Mouse (Mus musculus) liver, embryonic 11.5 days (tissue): Measurements from ENCODE around the gene Ralgps1. TPM values are rescaled to one million over a fixed set of nuclear protein-coding genes. Genes with fewer than 3 reads are reported as not detected.

ENCODE experiments used
- ATAC-seq: fragments of 200-750 bp; cut with Nextera tagmentation; replicated peaks from 2 replicates; pipeline ENCODE4 v1.8.0; 2017; ENCODE audit warnings: moderate number of reproducible peaks, mild to moderate bottlenecking, moderate TSS enrichment, moderate library complexity; ENCODE audit not compliant: low FRiP score
- DNase-seq: peaks from one replicate; pipeline ENCODE4 v3.0.0-alpha.2; 2017; ENCODE audit warnings: low spot score
- H3K27ac ChIP-seq: fragments of 300-500 bp; sonication (generic); 2 replicates; pipeline ENCODE4 v1.5.1; 2014; ENCODE audit warnings: mild to moderate bottlenecking, low read depth, low read length, control low read depth
- H3K27me3 ChIP-seq: fragments of 300-500 bp; sonication (generic); replicated peaks from 2 replicates; pipeline ENCODE4 v1.6.1; 2014; ENCODE audit warnings: low read length, mixed read lengths; ENCODE audit not compliant: control insufficient read depth, insufficient read depth
- H3K36me3 ChIP-seq: fragments of 300-500 bp; sonication (generic); 2 replicates; pipeline ENCODE4 v1.6.1; 2014; ENCODE audit warnings: mild to moderate bottlenecking, low read length, moderate library complexity, mixed read lengths; ENCODE audit not compliant: control insufficient read depth, insufficient read depth
- H3K4me1 ChIP-seq: fragments of 300-500 bp; sonication (generic); replicated peaks from 2 replicates; pipeline ENCODE4 v1.6.1; 2014; ENCODE audit warnings: low read length, mixed read lengths; ENCODE audit not compliant: control insufficient read depth, insufficient read depth
- H3K4me2 ChIP-seq: fragments of 300-500 bp; sonication (generic); 2 replicates; pipeline ENCODE4 v1.6.1; 2014; ENCODE audit warnings: mild to moderate bottlenecking, control low read depth, moderate library complexity
- H3K4me3 ChIP-seq: fragments of 300-500 bp; sonication (generic); 2 replicates; pipeline ENCODE4 v1.5.1; 2014; ENCODE audit warnings: low read depth, low read length, control low read depth
- H3K9ac ChIP-seq: fragments of 300-500 bp; sonication (generic); 2 replicates; pipeline ENCODE4 v1.6.1; 2014; ENCODE audit warnings: low read depth, low read length, control low read depth
- H3K9me3 ChIP-seq: fragments of 300-500 bp; sonication (generic); 2 replicates; pipeline ENCODE4 v1.6.1; 2016; ENCODE audit warnings: low read length, inconsistent platforms, mixed read lengths; ENCODE audit not compliant: control insufficient read depth
- WGBS: fragments of 180-500 bp; shearing (Covaris S2); extraction: QIAGEN DNeasy Blood & Tissue Kit; methylation state at CpG from one replicate; pipeline ENCODE4 v1.1.7; 2014; 5-methylcytosine and 5-hydroxymethylcytosine counted together
- polyA plus RNA-seq: library from polyadenylated mRNA; unstranded; fragments of >200 nt; fragmentation: Nextera tagmentation; extraction: Ambion mirVana; gene quantifications from 2 replicates; pipeline ENCODE4 v1.2.1, GENCODE M21; 2014

Ralgps1 gene
- polyA plus RNA-seq, result 2.7 and 3.0 TPM in 2 replicates

DNA sequence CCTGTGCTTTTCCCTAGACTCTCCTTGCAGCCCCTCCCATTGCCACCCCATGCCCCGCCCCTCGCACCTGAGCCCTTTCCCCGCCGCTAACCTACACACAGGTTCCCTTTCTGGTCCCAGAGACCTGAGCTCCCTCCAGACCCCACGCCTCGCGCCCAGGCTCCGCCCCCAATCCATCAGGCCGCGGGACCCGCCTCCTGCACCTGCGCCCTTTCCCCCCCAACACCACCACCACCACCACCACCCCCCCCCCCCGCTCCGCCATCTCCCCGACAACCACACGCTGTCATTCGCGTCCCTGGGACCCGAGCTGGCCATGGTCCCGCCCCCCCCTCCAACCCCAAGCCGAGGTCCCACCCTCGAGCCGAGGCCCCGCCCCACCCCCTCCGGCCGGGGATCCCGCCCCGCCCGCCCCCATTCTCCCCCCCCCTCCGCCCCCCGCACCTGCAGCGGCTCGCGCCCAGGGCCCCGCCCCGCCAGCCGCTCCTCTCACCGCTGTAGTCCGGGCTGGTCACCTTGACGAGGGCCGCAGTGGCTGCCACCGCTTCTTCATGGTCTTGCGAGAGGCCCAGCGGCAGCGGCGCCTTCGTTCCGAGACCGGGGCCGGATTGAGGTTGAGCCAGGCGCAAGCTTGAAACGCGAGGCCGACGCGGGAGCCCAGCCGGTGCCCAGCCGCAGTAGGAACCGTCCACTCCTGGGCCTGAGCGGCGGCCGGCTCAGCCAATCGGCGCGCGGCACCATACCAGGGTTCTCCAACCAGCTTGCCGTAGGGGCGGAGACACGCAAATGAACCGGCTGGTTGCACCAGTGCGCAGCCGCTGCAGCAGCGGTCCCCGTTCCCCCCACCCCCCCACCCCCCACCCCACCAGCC lies at the start of gene Ralgps1:
Gene Ralgps1 (minus strand): TSS at position 710 of the 871 bp plus-strand sequence.
- under 1% methylated on average over 60 of the region's 74 CpGs for whole genome bisulfite sequencing

DNA sequence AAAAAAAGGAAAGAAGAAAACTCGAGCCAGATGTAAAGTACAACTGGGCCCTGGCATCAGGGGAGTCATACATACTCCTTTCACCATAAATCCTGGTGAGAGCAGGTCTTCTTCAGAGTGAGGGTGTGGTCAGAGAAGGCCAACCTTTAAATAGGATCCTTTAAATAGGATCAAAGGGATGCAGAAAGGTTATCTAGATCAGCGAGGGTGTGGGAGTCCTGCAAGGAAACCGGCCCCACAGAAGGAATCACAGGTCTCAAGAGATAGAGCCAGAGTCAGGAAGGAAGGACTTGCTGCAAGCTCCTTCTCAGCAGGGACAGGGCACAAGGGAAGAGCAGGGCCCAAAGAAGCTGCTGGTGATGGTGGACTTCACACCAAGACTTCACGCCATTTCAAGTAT lies 46.2 kb upstream of the Ralgps1 start:
- DNase-seq, result no peak
- H3K4me3 ChIP-seq, result no peak overlapping the region
- H3K4me1 ChIP-seq, result no peaks in the 10 kb centered on the region; the same call in 1 of the 2 replicates
- 61% methylated on average over 4 of the region's 4 CpGs for WGBS
- H3K4me2 ChIP-seq, result no peak overlapping the region
- no peaks in the 10 kb centered on the region for H3K27me3 ChIP-seq
- no peak overlapping the region for H3K27ac ChIP-seq
- H3K9ac ChIP-seq, result no peak overlapping the region
- H3K36me3 ChIP-seq, result peaks cover 8% of the 10 kb centered on the region; the same call in 1 of the 2 replicates
- no peaks in the 10 kb centered on the region for H3K9me3 ChIP-seq
- no peak for ATAC-seq

More for the DNA sequence above, at the start of gene Ralgps1:
- H3K36me3 ChIP-seq, result no peaks in the 10 kb centered on the region
- peak within 1 kb of the TSS; percentile 73; the same call in 1 of the 2 replicates for H3K27ac ChIP-seq
- no peaks in the 10 kb centered on the region for H3K27me3 ChIP-seq
- peak within 1 kb of the TSS; percentile 66 for H3K9ac ChIP-seq
- H3K4me1 ChIP-seq, result 0 out of 2 replicates have a peak, but pooled peaks cover 3% of the 10 kb centered on the region
- H3K9me3 ChIP-seq, result no peaks in the 10 kb centered on the region
- peak within 1 kb of the TSS; percentile 69 for H3K4me3 ChIP-seq
- peak within 1 kb of the TSS; percentile 71 for H3K4me2 ChIP-seq
- DNase-seq, result peak; percentile 94
- ATAC-seq, result peak; percentile 99

DNA sequence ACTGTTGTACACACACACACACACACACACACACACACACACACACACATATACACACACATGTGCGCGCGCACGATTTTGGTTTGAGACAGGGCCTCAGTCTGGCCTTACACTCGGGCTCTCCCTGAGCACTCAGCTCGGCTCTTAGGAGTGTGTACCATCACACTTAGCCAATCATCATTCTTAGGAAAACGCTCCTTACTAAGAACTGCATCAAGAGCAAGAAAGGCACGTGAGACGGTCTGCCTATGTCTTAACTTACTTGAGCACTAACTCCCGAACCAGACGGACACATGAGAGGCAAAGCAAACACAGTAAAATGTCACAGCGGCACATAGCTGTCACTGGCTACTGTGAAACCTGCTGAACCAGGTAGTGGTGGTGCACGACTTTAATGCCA lies 42.7 kb upstream of the Ralgps1 start:
- 90% methylated on average over 13 of the region's 13 CpGs for WGBS
- Histone ChIP-seq H3K9ac (no peak overlapping the region), H3K27me3 (no peaks in the 10 kb centered on the region), H3K4me2 (no peak overlapping the region), H3K4me3 (no peak overlapping the region), H3K27ac (no peak overlapping the region), H3K4me1 (no peaks in the 10 kb centered on the region; the same call in 1 of the 2 replicates), H3K9me3 (no peaks in the 10 kb centered on the region), H3K36me3 (peaks cover 24% of the 10 kb centered on the region)
- no peak for ATAC-seq
- DNase-seq, result no peak

DNA sequence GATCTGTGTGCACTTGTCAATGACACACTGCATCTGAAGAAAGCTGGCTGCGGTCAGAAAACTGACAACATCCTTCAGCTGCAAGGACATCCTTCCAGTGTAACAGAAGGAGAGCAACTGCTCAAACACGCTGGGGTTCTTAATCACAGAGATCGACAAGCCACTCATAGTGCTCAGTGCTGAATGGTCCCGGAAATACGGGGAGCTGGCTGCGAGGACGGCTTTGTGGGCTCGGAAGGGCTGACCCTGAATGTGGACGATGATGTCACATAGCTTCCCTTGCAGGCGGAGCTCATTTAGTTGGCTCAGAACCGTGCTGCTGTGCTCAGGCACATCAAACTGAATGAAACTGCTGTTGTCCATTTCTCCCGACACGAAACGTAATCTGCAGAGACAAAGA lies 40.8 kb upstream of the Ralgps1 start:
- Histone ChIP-seq H3K9ac (no peak overlapping the region), H3K4me2 (no peak overlapping the region), H3K36me3 (peaks cover 24% of the 10 kb centered on the region), H3K4me1 (no peaks in the 10 kb centered on the region), H3K27me3 (no peaks in the 10 kb centered on the region), H3K9me3 (no peaks in the 10 kb centered on the region), H3K27ac (no peak overlapping the region), H3K4me3 (no peak overlapping the region)
- DNase-seq (no peak), ATAC-seq (no peak)
- WGBS, result 87% methylated on average over 14 of the region's 14 CpGs

DNA sequence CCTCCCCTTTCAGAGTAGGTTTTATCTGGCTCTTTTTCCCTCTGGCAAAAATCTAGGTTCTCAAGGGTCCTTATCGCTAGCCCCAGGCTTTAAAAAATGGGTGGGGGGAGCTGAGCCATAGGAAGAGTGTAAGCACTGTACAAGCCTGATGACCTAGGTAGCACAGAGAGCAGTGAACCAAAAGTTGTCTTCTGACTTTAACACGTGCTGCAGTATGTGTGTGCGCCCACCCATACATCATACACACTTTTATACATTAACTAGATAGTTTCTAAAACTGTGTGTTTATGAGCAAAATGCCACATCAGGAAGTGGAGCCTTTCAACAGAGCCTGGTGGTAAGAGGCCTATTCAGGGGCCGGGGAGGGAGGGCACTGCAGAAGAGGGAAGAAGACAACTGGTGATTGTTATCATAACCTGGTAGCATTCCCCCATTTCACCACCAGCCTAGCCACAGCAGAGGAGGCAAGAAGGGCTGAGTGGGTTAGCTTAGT lies 32.3 kb upstream of the Ralgps1 start:
- H3K27ac ChIP-seq, result peak overlapping the region; percentile 60

DNA sequence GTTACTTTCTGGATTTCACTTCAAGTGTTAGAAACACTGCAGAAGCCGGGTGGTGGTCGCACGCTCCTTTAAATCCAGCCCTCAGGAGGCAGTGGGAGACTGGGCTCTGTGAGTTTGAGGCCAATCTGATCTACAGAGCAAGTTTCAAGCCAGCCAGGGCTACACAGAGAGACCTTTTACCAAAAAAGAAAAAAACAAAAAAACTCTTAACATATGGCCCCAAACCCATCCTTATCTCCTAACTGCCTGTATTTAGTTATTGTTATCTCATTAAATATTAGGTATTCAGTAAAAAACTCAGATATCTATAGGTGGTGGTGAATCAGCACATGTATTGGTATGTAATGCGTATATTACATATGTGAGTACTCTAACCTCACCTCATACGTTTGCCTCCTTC lies 31.4 kb upstream of the Ralgps1 start:
- Histone ChIP-seq H3K36me3 (no peaks in the 10 kb centered on the region), H3K27ac (peak overlapping the region; percentile 65; the same call in 1 of the 2 replicates), H3K4me3 (no peak overlapping the region), H3K9me3 (no peaks in the 10 kb centered on the region), H3K4me2 (no peak overlapping the region), H3K9ac (no peak overlapping the region), H3K27me3 (no peaks in the 10 kb centered on the region), H3K4me1 (peaks cover 18% of the 10 kb centered on the region)
- no peak for ATAC-seq
- DNase-seq, result no peak
- WGBS, result 56% methylated on average over 5 of the region's 5 CpGs

More for the DNA sequence above, 32.3 kb upstream of the Ralgps1 start:
- H3K4me1 ChIP-seq, result peaks cover 18% of the 10 kb centered on the region
- no peaks in the 10 kb centered on the region for H3K27me3 ChIP-seq
- peak overlapping the region; percentile 37 for H3K4me2 ChIP-seq
- H3K9me3 ChIP-seq, result no peaks in the 10 kb centered on the region
- WGBS, result 42% methylated on average over 4 of the region's 4 CpGs
- no peak overlapping the region for H3K4me3 ChIP-seq
- H3K36me3 ChIP-seq, result no peaks in the 10 kb centered on the region
- no peak overlapping the region for H3K9ac ChIP-seq
- DNase-seq (no peak), ATAC-seq (peak; percentile 83)

DNA sequence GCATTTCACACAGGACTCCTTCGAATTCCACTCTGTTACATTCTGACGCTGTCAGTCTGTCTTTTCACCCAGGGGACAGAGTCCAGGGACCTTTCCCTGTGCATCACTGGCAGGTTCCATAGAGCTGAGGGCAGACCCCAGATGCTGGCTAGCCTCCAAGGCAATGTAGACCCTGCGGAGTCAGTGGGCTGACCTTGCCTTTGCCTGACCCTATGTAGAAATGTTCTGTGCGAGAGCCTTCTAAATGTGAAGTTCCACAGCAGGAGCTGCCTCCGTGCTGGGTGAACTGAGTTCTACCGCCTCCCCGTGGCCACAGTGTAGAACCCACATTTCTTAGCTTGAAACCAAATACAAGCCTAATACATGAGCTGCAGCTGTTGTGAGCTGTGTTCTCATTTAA lies 30.9 kb upstream of the Ralgps1 start:
- Histone ChIP-seq H3K27me3 (no peaks in the 10 kb centered on the region), H3K9ac (no peak overlapping the region), H3K4me3 (no peak overlapping the region), H3K27ac (no peak overlapping the region), H3K9me3 (no peaks in the 10 kb centered on the region), H3K36me3 (no peaks in the 10 kb centered on the region), H3K4me2 (no peak overlapping the region), H3K4me1 (peaks cover 18% of the 10 kb centered on the region)
- 29% methylated on average over 7 of the region's 7 CpGs for WGBS
- peak; percentile 47 for DNase-seq
- ATAC-seq, result no peak

DNA sequence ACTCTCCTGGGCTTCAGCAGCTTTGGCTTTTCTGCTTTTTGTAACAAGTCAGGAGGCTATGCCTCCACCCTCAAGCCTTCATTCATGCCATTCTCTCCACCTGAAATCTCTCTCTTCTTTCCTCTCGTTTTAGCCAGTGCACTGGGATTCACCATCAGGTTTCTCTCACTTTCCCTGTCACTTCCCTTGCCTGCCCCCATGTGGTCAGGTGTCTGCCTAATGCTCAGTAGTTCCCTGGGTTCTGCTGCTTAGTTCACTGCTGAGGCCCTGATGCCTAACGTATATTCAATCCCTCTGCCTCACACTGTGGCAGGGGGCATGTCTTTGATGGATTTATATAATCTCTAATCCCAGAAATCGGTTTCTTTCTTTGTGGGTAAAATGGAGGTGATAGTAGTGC lies 29.9 kb upstream of the Ralgps1 start:
- 42% methylated on average over 3 of the region's 3 CpGs for WGBS
- no peaks in the 10 kb centered on the region for H3K27me3 ChIP-seq
- no peak overlapping the region for H3K4me2 ChIP-seq
- H3K4me1 ChIP-seq, result peaks cover 18% of the 10 kb centered on the region
- H3K4me3 ChIP-seq, result no peak overlapping the region
- no peak overlapping the region for H3K9ac ChIP-seq
- DNase-seq (no peak), ATAC-seq (no peak)
- H3K9me3 ChIP-seq, result no peaks in the 10 kb centered on the region
- H3K27ac ChIP-seq, result no peak overlapping the region
- no peaks in the 10 kb centered on the region for H3K36me3 ChIP-seq
